Mouse (Mus musculus) retina, postnatal 7 days (tissue): ENCODE measurements at regions not wholly inside any gene's neighbourhood (a gene's known extent, or its start where the extent isn't known, plus 50 kb on each side); places are given as distances from the start of the nearest gene placed in this dataset.
A peak's percentile ranks its signal among the peaks of the same experiment; 100 is the strongest.
"Not testable (repeated sequence)": the region's sequence is repeated elsewhere in the genome, so short reads cannot be mapped to it uniquely, and the experiment has no call there.

Experiments
- DNase-seq: peaks from one replicate; pipeline ENCODE4 v3.0.0-alpha.2; 2012; ENCODE audit warnings: low read depth, low spot score

GRCm38 (mm10) chr5:74829003-74829402, 126.3 kb upstream of the Lnx1 start:
- no peak for DNase-seq

GRCm38 (mm10) chr5:74827944-74828343, 125.2 kb upstream of the Lnx1 start:
- DNase-seq: no peak

GRCm38 (mm10) chr5:74825517-74826254, 123.0 kb upstream of the Lnx1 start:
- no peak for DNase-seq

GRCm38 (mm10) chr5:74823719-74824118, 121.0 kb upstream of the Lnx1 start:
- no peak for DNase-seq

DNA sequence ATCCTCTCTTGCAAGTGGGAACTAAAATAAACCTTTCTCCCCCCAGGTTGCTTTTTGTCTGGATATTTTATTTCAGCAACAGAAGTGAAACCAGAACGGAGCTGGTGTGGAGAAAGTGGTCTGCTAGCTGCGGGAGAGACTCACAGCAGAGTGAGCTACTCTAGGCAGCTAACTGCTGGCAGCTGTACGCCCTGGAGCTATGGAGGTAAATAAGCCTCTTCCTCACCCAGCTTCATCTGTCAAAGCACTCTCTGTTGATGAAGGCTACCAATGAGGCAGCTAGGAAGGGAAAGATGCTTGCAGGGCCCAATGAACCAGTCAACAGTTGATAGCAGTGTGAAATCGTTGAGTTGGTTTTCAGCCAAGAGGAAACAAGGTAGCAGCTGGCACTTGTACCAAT, 119.3 kb upstream of the Lnx1 start:
- no peak for DNase-seq

GRCm38 (mm10) chr5:74816523-74816922, 113.8 kb upstream of the Lnx1 start:
- DNase-seq: no peak

- DNase-seq: no peak
Observed at GRCm38 (mm10) chr5:74813396-74813795, 110.7 kb upstream of the Lnx1 start.

DNA sequence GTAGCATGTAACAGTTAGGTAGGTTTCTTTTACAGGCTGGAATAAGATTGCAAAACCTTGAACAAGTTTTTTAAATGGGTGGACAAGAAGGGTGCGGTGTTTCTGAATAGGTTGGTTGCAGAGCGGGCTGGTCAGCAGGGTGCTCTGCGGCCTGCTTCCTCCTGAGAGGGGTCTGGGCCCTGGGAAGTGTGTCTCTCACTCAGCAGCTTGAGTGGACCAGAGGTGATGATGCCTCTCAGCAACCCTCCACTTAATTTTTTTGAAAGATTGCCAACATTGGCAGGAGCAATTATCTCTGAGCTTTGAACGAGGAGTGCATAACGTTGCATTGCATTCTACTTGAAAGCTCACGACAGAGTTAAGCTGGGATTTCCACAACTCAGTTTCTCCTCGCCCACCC, 108.3 kb upstream of the Lnx1 start:
- no peak for DNase-seq

DNA sequence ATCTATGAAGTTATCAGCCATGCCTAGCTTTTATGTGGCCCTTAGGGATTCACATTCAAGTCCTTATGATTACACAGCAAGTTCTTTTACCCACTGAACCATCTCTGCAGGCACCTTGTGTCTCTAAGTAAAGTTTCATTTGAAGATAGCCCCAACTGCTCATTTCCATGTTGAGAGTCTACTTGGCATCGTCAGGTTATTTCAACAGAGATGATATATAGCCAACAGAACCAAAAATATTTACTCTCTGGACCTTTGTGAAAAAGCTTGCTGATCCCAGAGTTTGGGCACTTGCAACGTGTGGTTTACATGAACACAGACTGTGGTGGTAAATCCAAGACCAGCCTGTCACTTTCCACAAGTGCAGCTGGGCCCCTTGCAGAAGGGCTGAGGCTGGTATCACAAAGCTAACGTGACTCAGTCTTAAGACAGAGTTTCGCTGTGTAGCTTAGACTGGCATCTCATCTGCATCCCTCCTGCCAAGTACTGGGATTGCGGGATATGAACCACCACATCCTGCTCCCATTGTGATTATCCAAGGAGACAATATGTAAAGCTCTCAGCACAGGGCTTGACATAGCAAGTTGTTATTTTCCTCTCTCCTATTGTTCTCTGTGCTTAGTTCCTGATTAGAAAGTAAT, 105.0 kb upstream of the Lnx1 start:
- no peak for DNase-seq

- no peak for DNase-seq
Observed at GRCm38 (mm10) chr5:74801946-74802345, 99.2 kb upstream of the Lnx1 start.

DNA sequence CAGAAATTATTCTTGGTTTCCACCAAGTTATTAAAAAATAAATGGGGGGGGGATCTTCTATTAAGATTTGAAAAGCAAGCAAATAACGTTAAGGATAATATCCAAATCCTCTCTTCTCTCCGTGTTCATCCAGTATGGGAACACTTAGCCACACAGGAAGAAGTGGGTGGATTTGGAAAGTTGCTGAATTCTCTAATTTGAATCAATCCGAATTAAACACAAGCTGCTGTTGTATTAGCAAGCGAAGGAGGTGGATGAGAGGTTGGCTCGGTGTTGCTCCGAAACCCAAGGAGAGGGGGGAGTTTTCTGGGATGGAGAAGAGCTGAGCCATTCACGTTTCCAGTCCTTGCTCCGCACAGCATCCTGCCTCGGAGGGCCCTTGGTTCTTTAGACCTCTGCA, 97.6 kb upstream of the Lnx1 start:
- no peak for DNase-seq

DNA sequence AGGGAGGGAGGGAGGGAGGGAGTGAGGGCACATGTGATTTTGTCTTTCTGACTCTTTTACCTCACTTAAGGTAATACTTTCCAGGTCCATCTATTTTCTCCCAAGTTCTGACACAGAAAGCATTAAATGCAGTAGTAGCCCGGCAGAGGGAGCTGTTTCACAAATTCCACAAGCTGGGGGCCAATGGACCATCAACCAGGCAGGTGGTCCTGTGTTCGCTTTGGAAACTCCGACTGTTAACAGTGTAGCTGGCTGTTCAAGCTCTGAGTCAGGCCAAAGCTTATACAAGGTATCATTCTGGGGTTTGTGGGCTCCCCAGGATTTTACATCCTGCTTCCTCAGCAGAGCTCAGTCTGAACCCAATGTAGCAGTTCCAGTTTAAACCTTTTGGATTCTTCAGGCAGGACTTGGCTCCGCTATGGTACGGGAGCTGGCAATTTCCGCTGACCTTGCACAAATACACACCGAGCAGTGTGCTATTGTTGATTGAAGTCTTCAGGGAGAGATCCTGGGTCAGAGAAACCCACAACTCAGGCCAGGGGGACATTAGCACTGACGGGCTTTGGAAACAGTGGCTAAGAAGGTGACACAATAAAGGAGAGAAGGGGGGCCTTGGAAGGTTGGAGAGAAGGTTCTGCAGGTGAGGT, 93.8 kb upstream of the Lnx1 start:
- peak; percentile 55 for DNase-seq

GRCm38 (mm10) chr5:74794726-74795125, 92.0 kb upstream of the Lnx1 start:
- DNase-seq: no peak

DNA sequence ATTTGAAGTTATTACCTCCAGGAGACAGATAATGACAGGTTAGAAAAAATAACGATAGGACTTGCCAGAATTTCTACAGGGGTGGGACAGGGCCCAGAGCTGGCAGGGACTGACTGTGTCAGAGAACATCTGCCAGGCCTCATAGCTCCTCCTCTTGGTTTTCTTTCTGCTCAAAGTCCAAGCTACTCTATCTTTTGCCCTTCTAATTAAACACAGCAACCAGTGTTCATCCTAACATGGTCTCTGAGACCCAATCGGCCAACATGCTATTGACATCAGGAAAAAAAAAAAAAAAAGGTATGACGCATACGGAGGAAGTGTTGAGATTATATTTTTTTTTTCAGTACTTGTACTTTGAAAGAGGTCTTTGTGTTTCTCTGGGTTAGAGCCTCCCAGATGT, 90.7 kb upstream of the Lnx1 start:
- DNase-seq: no peak

DNA sequence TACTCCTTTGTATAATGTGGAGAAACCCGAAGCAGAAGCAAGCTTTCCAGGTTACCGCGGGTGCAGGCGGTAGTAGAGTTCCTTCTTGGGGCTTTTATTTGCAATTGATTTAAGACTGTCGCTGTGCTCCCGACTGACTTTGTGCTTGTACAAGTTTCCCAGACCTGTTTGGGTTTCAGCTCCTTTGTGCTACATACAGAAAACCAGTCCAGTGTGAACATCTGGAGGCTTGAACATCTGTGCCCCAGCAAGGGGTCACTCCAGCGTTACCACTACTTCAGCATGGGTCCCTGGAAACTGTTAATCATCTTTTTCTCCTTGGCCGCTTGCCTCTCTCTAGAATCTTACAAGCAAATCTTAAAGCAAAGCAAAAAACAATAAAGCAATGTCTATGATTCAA, 90.2 kb upstream of the Lnx1 start:
- no peak for DNase-seq

GRCm38 (mm10) chr5:74792301-74792700, 89.6 kb upstream of the Lnx1 start:
- peak; percentile 17 for DNase-seq

DNA sequence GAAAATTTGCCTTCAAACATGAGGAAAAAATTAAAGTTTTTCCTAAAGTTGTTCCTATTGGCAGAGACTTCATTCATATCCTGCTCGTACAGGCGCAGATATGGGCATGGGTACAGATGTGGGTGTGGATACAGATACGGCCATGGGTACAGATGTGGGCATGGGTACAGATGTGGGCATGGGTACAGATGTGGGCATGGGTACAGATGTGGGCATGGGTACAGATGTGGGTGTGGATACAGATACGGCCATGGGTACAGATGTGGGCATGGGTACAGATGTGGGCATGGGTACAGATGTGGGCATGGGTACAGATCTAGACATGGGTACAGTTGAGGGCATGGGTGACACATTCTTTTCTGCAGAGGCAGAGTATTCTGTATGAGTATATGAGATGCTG, 87.8 kb upstream of the Lnx1 start:
- DNase-seq: not testable (repeated sequence)

GRCm38 (mm10) chr5:74783906-74784305, 81.2 kb upstream of the Lnx1 start:
- no peak for DNase-seq

DNA sequence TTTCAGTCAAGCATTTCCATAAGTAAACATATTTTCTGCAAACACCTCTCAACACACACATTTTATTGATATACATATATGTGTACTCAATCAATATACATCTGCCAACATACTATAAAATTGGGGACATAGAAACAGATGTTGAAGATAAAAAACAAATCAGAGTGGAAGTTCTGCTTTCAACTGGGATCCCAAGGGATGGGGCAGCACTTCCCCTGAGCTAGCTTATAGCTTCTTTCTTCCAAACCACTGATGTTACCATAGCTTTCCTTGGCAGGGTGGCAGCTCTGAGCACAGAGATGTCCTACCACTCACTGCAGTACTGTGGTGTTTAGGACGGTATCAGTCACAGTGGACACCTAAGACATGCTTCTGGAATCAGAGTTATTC, 75.4 kb upstream of the Lnx1 start:
- no peak for DNase-seq

DNA sequence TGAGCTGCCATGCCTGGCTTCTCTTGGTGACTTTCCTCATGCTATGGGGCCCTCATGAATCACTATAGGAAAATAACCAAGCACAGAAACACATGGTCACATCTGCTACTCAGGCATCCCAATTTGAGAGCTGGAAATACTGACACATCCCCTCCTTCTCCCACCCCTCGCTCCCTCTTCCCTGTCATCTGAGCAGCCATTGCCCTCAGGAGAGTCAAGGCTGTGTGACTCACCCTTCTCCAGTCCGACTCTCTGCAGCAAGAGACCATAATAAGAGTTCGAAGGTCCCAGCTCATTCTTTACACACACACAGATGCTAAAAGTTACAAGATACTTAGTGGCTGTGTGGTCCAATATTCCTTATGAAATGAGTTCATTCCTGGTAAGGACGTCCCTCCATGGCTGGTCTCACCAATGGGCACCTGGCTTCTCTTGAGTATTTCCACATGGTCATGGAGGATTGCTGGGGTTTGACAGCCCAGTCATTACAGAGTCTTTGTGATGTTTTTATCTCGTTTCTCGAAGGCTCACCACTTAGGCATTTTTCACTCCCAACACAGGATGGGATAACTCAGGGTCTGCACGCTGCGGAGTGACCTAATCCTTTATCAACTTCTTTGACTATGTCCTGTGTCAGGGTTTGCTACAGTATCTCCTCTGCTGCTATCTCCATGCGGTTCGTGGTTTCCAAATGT, 74.8 kb upstream of the Lnx1 start:
- DNase-seq: no peak

DNA sequence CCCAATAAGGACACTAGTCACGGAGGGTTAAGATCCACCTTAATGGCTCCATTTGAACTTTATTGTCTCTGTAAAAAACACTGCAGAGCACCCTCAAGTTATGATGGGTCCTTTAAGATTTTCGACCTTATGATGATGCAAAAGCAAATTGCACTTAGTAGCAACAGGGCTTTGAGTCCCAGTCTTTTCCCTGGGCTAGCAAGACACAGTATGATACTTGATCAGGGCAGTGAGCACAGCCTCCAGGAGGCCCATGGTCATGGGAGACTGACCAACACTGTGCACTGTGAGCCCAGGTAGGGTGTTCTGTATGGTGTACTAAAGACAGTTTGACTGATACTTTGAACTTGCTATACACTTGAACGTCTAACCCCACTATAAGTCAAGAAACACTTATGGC, 73.4 kb upstream of the Lnx1 start:
- no peak for DNase-seq

DNA sequence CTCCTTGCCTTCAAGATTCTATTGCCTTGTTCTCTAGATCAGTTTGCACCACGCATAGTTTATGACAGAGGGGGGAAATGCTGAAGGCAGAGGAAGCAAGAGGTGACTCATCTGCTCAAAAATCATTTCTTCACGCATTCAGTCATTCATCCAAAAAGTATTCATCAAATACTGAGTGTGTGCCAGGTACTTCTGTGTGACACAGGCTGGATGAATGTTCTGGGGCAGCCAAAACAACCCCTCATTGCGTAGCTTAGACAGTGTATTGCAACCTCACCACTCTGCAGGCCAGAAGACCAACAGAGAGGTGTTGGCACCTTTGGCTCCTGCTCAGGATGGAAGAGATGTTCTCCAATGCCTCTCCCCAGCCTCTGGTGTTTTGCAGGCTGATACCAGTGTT, 72.9 kb upstream of the Lnx1 start:
- DNase-seq: no peak
